Mouse (Mus musculus): ENCODE data around the gene Arl14.
"Not testable (repeated sequence)": the region's sequence is repeated elsewhere in the genome, so short reads cannot be mapped to it uniquely, and the experiment has no call there.

Gene Arl14

DNA sequence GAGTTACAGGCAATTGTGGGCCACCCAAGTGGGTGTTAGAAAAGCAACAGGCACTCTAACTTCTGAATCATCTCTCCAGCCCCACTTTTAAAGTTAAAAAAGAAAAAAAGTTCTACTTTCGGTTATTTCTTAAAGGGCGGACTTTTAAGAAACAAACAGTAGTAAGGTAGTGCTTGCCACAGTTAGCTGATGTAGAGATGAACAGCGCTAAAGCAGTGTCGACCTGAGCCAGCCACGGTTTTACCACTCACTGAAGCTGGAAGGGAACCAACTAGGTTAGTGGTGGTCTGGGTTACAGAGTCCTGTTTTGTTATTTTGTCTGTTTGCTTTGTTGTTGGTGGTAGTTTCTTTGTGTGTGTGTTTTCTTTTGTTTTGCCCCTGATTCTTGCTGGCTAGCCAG is 8.8 kb upstream of the Arl14 start:
- peak; percentile 59 for DNase-seq (ENCODE audit: low read depth)

DNA sequence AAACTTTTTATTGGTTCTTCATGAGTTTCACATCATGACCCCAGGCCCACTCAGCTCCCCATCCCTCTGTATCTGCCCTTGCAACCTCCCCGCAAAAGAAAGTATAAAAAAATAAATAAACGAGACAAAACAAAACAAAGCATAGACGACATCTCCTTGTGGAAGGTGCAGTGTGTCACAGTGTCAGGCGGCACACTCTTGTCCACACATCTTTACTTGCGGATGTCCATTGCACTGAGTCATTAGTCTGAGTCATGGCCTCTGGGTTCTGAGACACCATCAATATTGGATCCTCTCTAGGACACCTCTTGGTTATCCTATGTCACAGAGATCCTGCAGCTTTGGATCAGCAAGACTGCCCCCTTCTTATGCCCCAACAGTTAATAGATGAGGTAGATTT is 7.7 kb upstream of the Arl14 start:
- no peak for DNase-seq (ENCODE audit: low read depth)

DNA sequence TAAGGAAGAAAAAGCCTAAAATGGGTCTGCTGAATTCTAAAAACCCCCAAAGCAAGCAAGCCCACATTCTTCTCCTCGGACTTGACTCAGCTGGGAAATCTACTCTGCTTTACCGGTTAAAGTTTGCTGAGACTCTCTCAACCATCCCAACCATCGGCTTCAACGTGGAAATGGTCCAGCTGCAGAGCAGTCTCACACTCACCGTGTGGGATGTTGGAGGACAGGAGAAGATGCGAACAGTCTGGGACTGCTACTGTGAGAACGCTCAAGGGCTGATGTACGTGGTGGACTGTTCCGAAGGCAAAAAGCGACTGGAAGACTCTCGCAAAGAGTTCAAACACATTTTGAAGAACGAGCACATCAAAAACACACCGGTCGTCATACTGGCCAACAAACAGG is 282 bp downstream of the Arl14 start:
- no peak for DNase-seq (ENCODE audit: low read depth)

GRCm38 (mm10) chr3:69222987-69223386 is 768 bp downstream of the Arl14 start:
- no peak for DNase-seq (ENCODE audit: low read depth)

DNA sequence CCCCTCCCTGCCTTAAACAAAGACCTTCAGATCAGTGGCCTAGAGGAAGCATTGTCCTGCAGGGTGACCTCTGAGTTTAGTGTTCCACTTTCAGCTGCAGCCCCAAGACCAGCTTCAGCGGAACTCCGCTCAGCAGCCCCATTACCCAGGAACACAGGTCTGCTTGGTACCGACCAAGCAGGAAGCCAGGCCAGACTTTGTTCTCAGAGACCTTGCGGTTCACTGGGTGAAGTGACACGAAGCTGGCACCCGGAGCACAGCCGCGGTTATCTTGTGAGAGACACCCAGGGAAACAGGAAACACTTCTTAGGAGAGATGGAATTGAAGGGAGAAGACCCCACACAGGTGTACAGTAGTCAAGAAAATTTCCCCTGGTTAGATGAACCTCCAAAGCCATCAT is 1.4 kb downstream of the Arl14 start:
- DNase-seq (ENCODE audit: low read depth): peak; percentile 54

DNA sequence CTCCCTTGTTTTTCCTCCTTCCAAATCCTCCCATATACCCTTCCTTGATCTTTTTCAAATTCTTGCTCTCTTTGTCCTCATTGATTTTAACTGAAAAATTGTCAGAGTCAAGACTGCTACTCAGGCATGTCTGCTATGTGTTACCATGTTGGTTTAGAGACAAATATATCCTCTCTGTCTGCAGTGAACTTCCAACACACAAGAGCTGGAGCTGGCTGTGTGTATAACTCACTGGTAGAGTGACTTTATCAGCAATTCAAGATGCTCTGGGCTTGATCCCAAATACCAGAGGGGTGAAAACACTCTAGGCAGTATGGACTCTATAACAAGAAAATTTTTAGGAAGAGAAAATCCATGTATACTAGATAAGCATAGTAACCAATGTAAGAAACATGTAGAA is 2.8 kb downstream of the Arl14 start:
- DNase-seq (ENCODE audit: low read depth): no peak

- no peak for DNase-seq (ENCODE audit: low read depth)
Measured at GRCm38 (mm10) chr3:69226496-69226895, 4.3 kb downstream of the Arl14 start.

GRCm38 (mm10) chr3:69228002-69228401 is 5.8 kb downstream of the Arl14 start:
- DNase-seq (ENCODE audit: low read depth): no peak

GRCm38 (mm10) chr3:69231522-69232138 is 9.4 kb downstream of the Arl14 start:
- peak; percentile 47 for DNase-seq (ENCODE audit: low read depth)

- not testable (repeated sequence) for DNase-seq (ENCODE audit: low read depth)
Measured at GRCm38 (mm10) chr3:69233552-69234189, 11.5 kb downstream of the Arl14 start.

GRCm38 (mm10) chr3:69234525-69234924 is 12.3 kb downstream of the Arl14 start:
- DNase-seq (ENCODE audit: low read depth): no peak

GRCm38 (mm10) chr3:69235806-69236205 is 13.6 kb downstream of the Arl14 start:
- DNase-seq (ENCODE audit: low read depth): no peak

DNA sequence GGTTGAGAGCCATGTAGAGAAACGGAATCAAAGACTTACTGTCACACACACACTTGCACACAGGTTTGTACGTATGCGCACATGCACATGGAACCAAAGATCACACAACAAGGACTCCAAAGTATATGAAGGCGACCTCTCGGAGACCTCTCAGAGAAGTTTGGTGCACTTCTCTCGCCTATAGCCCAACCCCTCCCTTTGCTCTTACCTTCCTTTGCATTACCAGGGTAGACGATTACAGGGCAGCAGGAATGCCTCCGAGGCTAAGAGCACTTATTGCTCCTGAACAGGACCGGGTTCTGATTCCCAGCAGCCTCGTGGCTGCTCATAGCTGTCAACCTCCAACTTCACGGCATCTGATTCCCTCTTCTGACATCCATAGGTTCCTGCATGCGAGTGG is 14.3 kb downstream of the Arl14 start:
- DNase-seq (ENCODE audit: low read depth): no peak

GRCm38 (mm10) chr3:69238141-69238851 is 16.1 kb downstream of the Arl14 start:
- DNase-seq (ENCODE audit: low read depth): peak; percentile 84

GRCm38 (mm10) chr3:69239246-69239645 is 17.0 kb downstream of the Arl14 start:
- DNase-seq (ENCODE audit: low read depth): no peak

GRCm38 (mm10) chr3:69241020-69241419 is 18.8 kb downstream of the Arl14 start:
- DNase-seq (ENCODE audit: low read depth): no peak

- DNase-seq (ENCODE audit: low read depth): no peak
Measured at GRCm38 (mm10) chr3:69253096-69253866, 31.1 kb downstream of the Arl14 start.

DNA sequence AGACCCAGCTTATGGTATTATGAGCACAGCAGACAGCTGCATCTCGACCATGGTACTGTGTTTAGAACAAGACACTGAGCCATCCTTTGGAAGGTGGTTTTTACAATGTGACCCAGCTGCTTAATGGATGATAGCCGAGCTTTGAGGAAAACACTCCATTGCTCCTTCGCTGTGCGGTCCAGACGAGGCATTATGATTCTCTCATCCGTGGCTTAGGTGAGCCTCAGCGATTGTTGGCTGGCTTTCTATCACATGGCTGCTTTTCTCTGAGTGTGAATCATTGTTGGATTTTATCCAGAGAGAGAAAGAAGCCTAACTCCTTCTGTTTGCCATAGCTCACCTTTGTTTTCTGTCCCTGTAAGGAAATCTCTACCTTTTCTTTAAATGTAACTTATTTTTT is 32.5 kb downstream of the Arl14 start:
- DNase-seq (ENCODE audit: low read depth): no peak

DNA sequence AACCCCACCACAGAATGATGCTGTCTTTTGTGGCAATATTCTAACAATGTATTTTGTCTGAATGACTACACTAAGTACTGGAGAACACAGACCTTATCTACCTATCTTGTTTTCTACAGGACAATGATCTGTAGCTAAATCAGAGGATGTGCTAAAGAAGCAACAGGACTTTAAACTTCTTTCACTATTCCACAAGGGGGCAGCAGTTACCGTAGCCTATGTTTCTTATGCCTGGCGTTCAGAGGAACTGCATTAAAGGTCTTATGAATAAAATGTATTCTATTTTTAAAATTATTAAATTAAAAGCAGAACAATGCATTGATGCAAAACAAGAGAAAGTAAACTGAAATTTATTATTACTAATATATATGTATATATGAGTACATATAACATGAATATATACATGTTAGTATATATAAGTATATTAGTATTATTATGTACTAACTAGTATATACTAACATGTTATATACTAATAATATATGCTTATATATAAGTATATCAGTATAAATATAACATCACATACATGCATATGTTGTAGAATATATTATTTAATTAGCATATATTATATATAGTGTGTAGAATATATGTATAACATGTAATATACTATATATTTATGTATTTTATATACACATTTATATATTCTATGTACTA is 35.0 kb downstream of the Arl14 start:
- DNase-seq (ENCODE audit: low read depth): peak; percentile 84

- no peak for DNase-seq (ENCODE audit: low read depth)
Measured at GRCm38 (mm10) chr3:69263010-69263643, 40.9 kb downstream of the Arl14 start.

DNA sequence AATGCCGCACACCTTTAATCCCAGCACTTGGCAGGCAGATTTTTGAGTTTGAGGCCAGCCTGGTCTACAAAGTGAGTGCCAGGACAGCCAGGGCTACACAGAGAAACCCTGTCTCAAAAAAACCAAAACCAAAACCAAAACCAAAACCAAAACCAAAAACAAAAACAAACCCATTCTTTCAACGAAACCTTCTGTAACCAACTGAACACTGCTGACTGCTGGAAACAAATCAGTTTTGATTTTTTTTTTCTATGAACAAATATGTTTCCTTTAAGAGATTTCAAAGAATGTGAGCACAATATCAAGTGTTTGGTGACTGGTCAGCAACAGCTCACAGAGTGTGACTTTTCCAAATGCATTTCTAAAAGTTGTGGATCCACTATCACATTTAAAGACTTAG is 42.1 kb downstream of the Arl14 start:
- peak; percentile 59 for DNase-seq (ENCODE audit: low read depth)

GRCm38 (mm10) chr3:69271812-69272211 is 49.6 kb downstream of the Arl14 start:
- no peak for DNase-seq (ENCODE audit: low read depth)

Measured in induced T-regulatory cell, adult 2 months (primary cell).